Mouse (Mus musculus) heart, embryonic 15.5 days (tissue): Measurements from ENCODE around the gene Vmac. TPM values are rescaled to one million over a fixed set of nuclear protein-coding genes. Genes with fewer than 3 reads are reported as not detected.

Source experiments
- ATAC-seq: fragments of 200-750 bp; cut with Nextera tagmentation; replicated peaks from 2 replicates; pipeline ENCODE4 v1.8.0; 2017; ENCODE audit warnings: low read depth, moderate TSS enrichment; ENCODE audit not compliant: insufficient number of reproducible peaks, insufficient read depth, low FRiP score
- H3K27ac ChIP-seq: fragments of 300-500 bp; sonication (generic); 2 replicates; pipeline ENCODE4 v1.5.1; 2015; ENCODE audit warnings: mild to moderate bottlenecking, inconsistent platforms
- H3K27me3 ChIP-seq: fragments of 300-500 bp; sonication (generic); 2 replicates; pipeline ENCODE4 v1.6.1; 2015; ENCODE audit warnings: inconsistent platforms
- H3K36me3 ChIP-seq: fragments of 300-500 bp; sonication (generic); 2 replicates; pipeline ENCODE4 v1.6.1; 2015; ENCODE audit warnings: mild to moderate bottlenecking, inconsistent platforms
- H3K4me1 ChIP-seq: fragments of 300-500 bp; sonication (generic); replicated peaks from 2 replicates; pipeline ENCODE4 v1.6.1; 2015; ENCODE audit warnings: inconsistent platforms
- H3K4me2 ChIP-seq: fragments of 300-500 bp; sonication (generic); 2 replicates; pipeline ENCODE4 v1.6.1; 2015; ENCODE audit warnings: inconsistent platforms, mild to moderate bottlenecking, moderate library complexity
- H3K4me3 ChIP-seq: fragments of 300-500 bp; sonication (generic); 2 replicates; pipeline ENCODE4 v1.5.1; 2015; ENCODE audit warnings: mild to moderate bottlenecking, inconsistent platforms
- H3K9ac ChIP-seq: fragments of 300-500 bp; sonication (generic); 2 replicates; pipeline ENCODE4 v1.6.1; 2015; ENCODE audit warnings: mild to moderate bottlenecking, inconsistent platforms
- H3K9me3 ChIP-seq: fragments of 300-500 bp; sonication (generic); replicated peaks from 2 replicates; pipeline ENCODE4 v1.6.1; 2016; ENCODE audit warnings: inconsistent platforms
- WGBS: fragments of 180-500 bp; shearing (Covaris S2); methylation state at CpG from one replicate; pipeline ENCODE4 v1.1.7; 2015; ENCODE audit warnings: mixed read lengths; 5-methylcytosine and 5-hydroxymethylcytosine counted together
- polyA plus RNA-seq: library from polyadenylated mRNA; unstranded; fragments of >200 nt; fragmentation: Nextera tagmentation; extraction: Ambion mirVana; gene quantifications from 2 replicates; pipeline ENCODE4 v1.2.1, GENCODE M21; 2015

Gene Vmac
- polyA plus RNA-seq, 1 experiment from 2014 or later: 11.6 TPM

GRCm38 (mm10) chr17:56729656-56730055 is 11.8 kb upstream of the Vmac start:
- no peak for ATAC-seq
- Histone ChIP-seq H3K4me1 (peaks cover 38% of the 10 kb centered on the region), H3K36me3 (0 out of 2 replicates have a peak, but pooled peaks cover 3% of the 10 kb centered on the region), H3K4me2 (no peak overlapping the region), H3K27ac (no peak overlapping the region), H3K9me3 (no peaks in the 10 kb centered on the region), H3K9ac (no peak overlapping the region), H3K27me3 (peaks cover 12% of the 10 kb centered on the region; the same call in 1 of the 2 replicates), H3K4me3 (no peak overlapping the region)
- 75% methylated on average over 2 of the region's 2 CpGs for WGBS

GRCm38 (mm10) chr17:56729151-56729550 is 11.3 kb upstream of the Vmac start:
- no peaks in the 10 kb centered on the region for H3K9me3 ChIP-seq
- no peak overlapping the region for H3K4me3 ChIP-seq
- H3K4me1 ChIP-seq: peaks cover 38% of the 10 kb centered on the region
- peaks cover 3% of the 10 kb centered on the region; the same call in 1 of the 2 replicates for H3K36me3 ChIP-seq
- 31% methylated on average over 6 of the region's 6 CpGs for WGBS
- H3K4me2 ChIP-seq: no peak overlapping the region
- ATAC-seq: no peak
- H3K27me3 ChIP-seq: peaks cover 12% of the 10 kb centered on the region; the same call in 1 of the 2 replicates
- no peak overlapping the region for H3K9ac ChIP-seq
- H3K27ac ChIP-seq: peak overlapping the region; percentile 81; the same call in 1 of the 2 replicates

GRCm38 (mm10) chr17:56728117-56728516 is 10.3 kb upstream of the Vmac start:
- Histone ChIP-seq H3K4me3 (0 out of 2 replicates have a peak overlapping the region, but pooled peaks have one; percentile 7), H3K9ac (peak overlapping the region; percentile 38; the same call in 1 of the 2 replicates), H3K4me1 (peaks cover 44% of the 10 kb centered on the region), H3K36me3 (peaks cover 11% of the 10 kb centered on the region), H3K27ac (peak overlapping the region; percentile 81), H3K9me3 (no peaks in the 10 kb centered on the region), H3K4me2 (peak overlapping the region; percentile 40), H3K27me3 (peaks cover 9% of the 10 kb centered on the region; the same call in 1 of the 2 replicates)
- 7% methylated on average over 12 of the region's 12 CpGs for WGBS
- ATAC-seq: peak; percentile 79

- peaks cover 6% of the 10 kb centered on the region; the same call in 1 of the 2 replicates for H3K27me3 ChIP-seq
- peak overlapping the region; percentile 40 for H3K4me2 ChIP-seq
- peaks cover 16% of the 10 kb centered on the region for H3K36me3 ChIP-seq
- H3K9me3 ChIP-seq: no peaks in the 10 kb centered on the region
- 12% methylated on average over 12 of the region's 12 CpGs for WGBS
- peak overlapping the region; percentile 81 for H3K27ac ChIP-seq
- 0 out of 2 replicates have a peak overlapping the region, but pooled peaks have one; percentile 7 for H3K4me3 ChIP-seq
- H3K4me1 ChIP-seq: peaks cover 49% of the 10 kb centered on the region
- 0 out of 2 replicates have a peak, but pooled peaks have one; percentile 38 for ATAC-seq
- peak overlapping the region; percentile 38; the same call in 1 of the 2 replicates for H3K9ac ChIP-seq
Measured at GRCm38 (mm10) chr17:56727659-56728058, 9.8 kb upstream of the Vmac start.

- 19% methylated on average over 7 of the region's 7 CpGs for WGBS
Measured at GRCm38 (mm10) chr17:56727029-56727649, 9.3 kb upstream of the Vmac start.

GRCm38 (mm10) chr17:56723419-56724161 is 5.8 kb upstream of the Vmac start:
- H3K36me3 ChIP-seq: peaks cover 33% of the 10 kb centered on the region
- H3K9ac ChIP-seq: peak overlapping the region; percentile 29
- 0 out of 2 replicates have a peak overlapping the region, but pooled peaks have one; percentile 25 for H3K27ac ChIP-seq
- peaks cover 57% of the 10 kb centered on the region for H3K4me1 ChIP-seq
- H3K9me3 ChIP-seq: no peaks in the 10 kb centered on the region
- H3K4me2 ChIP-seq: no peak overlapping the region
- H3K27me3 ChIP-seq: no peaks in the 10 kb centered on the region
- no peak for ATAC-seq
- H3K4me3 ChIP-seq: no peak overlapping the region
- WGBS: 70% methylated on average over 11 of the region's 11 CpGs

More at GRCm38 (mm10) chr17:56727029-56727649, 9.3 kb upstream of the Vmac start:
- Histone ChIP-seq H3K27ac (peak overlapping the region; percentile 81), H3K27me3 (peaks cover 6% of the 10 kb centered on the region; the same call in 1 of the 2 replicates), H3K4me2 (peak overlapping the region; percentile 40), H3K4me3 (no peak overlapping the region), H3K9me3 (no peaks in the 10 kb centered on the region), H3K9ac (peak overlapping the region; percentile 38; the same call in 1 of the 2 replicates), H3K4me1 (peaks cover 50% of the 10 kb centered on the region), H3K36me3 (peaks cover 20% of the 10 kb centered on the region)
- peak; percentile 12 for ATAC-seq

- H3K4me2 ChIP-seq: no peak overlapping the region
- H3K27ac ChIP-seq: peak overlapping the region; percentile 32; the same call in 1 of the 2 replicates
- no peak overlapping the region for H3K9ac ChIP-seq
- WGBS: 70% methylated on average over 5 of the region's 5 CpGs
- ATAC-seq: no peak
- no peaks in the 10 kb centered on the region for H3K9me3 ChIP-seq
- peaks cover 33% of the 10 kb centered on the region for H3K36me3 ChIP-seq
- no peak overlapping the region for H3K4me3 ChIP-seq
- no peaks in the 10 kb centered on the region for H3K27me3 ChIP-seq
- H3K4me1 ChIP-seq: peaks cover 49% of the 10 kb centered on the region
Measured at GRCm38 (mm10) chr17:56722441-56722840, 4.6 kb upstream of the Vmac start.

- WGBS: 0% methylated on average over 55 of the region's 55 CpGs
- Histone ChIP-seq H3K27me3 (no peaks in the 10 kb centered on the region), H3K9me3 (no peaks in the 10 kb centered on the region)
Measured at GRCm38 (mm10) chr17:56716655-56717362, 1.0 kb downstream of the Vmac start.

GRCm38 (mm10) chr17:56715914-56716654 is 1.7 kb downstream of the Vmac start:
- peaks cover 14% of the 10 kb centered on the region for H3K36me3 ChIP-seq
- H3K9me3 ChIP-seq: no peaks in the 10 kb centered on the region
- peak overlapping the region; percentile 88 for H3K4me2 ChIP-seq
- WGBS: 25% methylated on average over 22 of the region's 22 CpGs
- H3K27ac ChIP-seq: peak overlapping the region; percentile 85
- ATAC-seq: no peak
- H3K27me3 ChIP-seq: no peaks in the 10 kb centered on the region
- peak overlapping the region; percentile 89 for H3K4me3 ChIP-seq
- H3K9ac ChIP-seq: peak overlapping the region; percentile 84
- H3K4me1 ChIP-seq: peaks cover 38% of the 10 kb centered on the region

More at GRCm38 (mm10) chr17:56716655-56717362, 1.0 kb downstream of the Vmac start:
- Histone ChIP-seq H3K36me3 (peaks cover 14% of the 10 kb centered on the region), H3K4me2 (peak overlapping the region; percentile 88), H3K4me1 (peaks cover 38% of the 10 kb centered on the region), H3K4me3 (peak overlapping the region; percentile 89), H3K27ac (peak overlapping the region; percentile 86), H3K9ac (peak overlapping the region; percentile 94)
- ATAC-seq: peak; percentile 92

- Histone ChIP-seq H3K4me3 (peak overlapping the region; percentile 89; the same call in 1 of the 2 replicates), H3K27me3 (no peaks in the 10 kb centered on the region), H3K4me2 (peak overlapping the region; percentile 88; the same call in 1 of the 2 replicates), H3K9me3 (no peaks in the 10 kb centered on the region), H3K36me3 (peaks cover 19% of the 10 kb centered on the region), H3K9ac (0 out of 2 replicates have a peak overlapping the region, but pooled peaks have one; percentile 13), H3K4me1 (peaks cover 34% of the 10 kb centered on the region), H3K27ac (no peak overlapping the region)
- ATAC-seq: no peak
- 52% methylated on average over 11 of the region's 11 CpGs for WGBS
Measured at GRCm38 (mm10) chr17:56715360-56715759, 2.5 kb downstream of the Vmac start.
